Mouse (Mus musculus) left cerebral cortex, postnatal 36 days (tissue): ENCODE measurements around the gene Fbxo22. TPM values are rescaled to one million over a fixed set of nuclear protein-coding genes. Genes with fewer than 3 reads are reported as not detected.
A peak's percentile ranks its signal among the peaks of the same experiment; 100 is the strongest.

ENCODE experiments used
- DNase-seq, 2 experiments: peaks; one replicate each; pipeline ENCODE4 v3.0.0; 2021 to 2022; ENCODE audit warnings: low spot score in 2 of 2, mixed read lengths in 1 of 2
- intact Hi-C: fragments of 180-260 bp; cut with DNase I; formaldehyde crosslinking; loops from one replicate; pipeline ENCODE4 v1.15.1; 2025
- total RNA-seq, 2 experiments: library from RNA; stranded (reverse); gene quantifications; 2 replicates each; pipeline ENCODE4 v1.2.3; 2021

Gene Fbxo22
- total RNA-seq: 10 to 100 TPM; 40.5 to 41.7 TPM

- intact Hi-C loops: no loop called here
- DNase-seq: peak; percentile 85 to 88
These were observed at the start of gene Fbxo22 for GRCm38 (mm10) chr9:55208790-55209481. TSS of gene Fbxo22 (plus strand) at chr9:55208925.

- no peak for DNase-seq
These were observed 37.9 kb upstream of the Fbxo22 start for GRCm38 (mm10) chr9:55170655-55171412.

GRCm38 (mm10) chr9:55172195-55172685 is 36.5 kb upstream of the Fbxo22 start:
- no peak for DNase-seq
- intact Hi-C loops: no loop called here

More at GRCm38 (mm10) chr9:55170655-55171412, 37.9 kb upstream of the Fbxo22 start:
- intact Hi-C loops: no loop called here

GRCm38 (mm10) chr9:55174235-55174634 is 34.5 kb upstream of the Fbxo22 start:
- intact Hi-C loops: no loop called here

GRCm38 (mm10) chr9:55195876-55196275 is 12.8 kb upstream of the Fbxo22 start:
- no peak for DNase-seq
- intact Hi-C loops: no loop called here

More at GRCm38 (mm10) chr9:55174235-55174634, 34.5 kb upstream of the Fbxo22 start:
- no peak for DNase-seq

- DNase-seq: no peak
These were observed 10.5 kb upstream of the Fbxo22 start for GRCm38 (mm10) chr9:55198260-55198659.

GRCm38 (mm10) chr9:55199348-55199747 is 9.4 kb upstream of the Fbxo22 start:
- peak; percentile 22 to 27 for DNase-seq
- intact Hi-C loops: no loop called here

More at GRCm38 (mm10) chr9:55198260-55198659, 10.5 kb upstream of the Fbxo22 start:
- intact Hi-C loops: no loop called here

- no peak for DNase-seq
- intact Hi-C loops: no loop called here
These were observed 301 bp upstream of the Fbxo22 start for GRCm38 (mm10) chr9:55208458-55208789.

GRCm38 (mm10) chr9:55211611-55212010 is 2.9 kb downstream of the Fbxo22 start:
- intact Hi-C loops: no loop called here
- no peak for DNase-seq

- no peak for DNase-seq
- intact Hi-C loops: no loop called here
These were observed 4.7 kb downstream of the Fbxo22 start for GRCm38 (mm10) chr9:55213396-55213795.

GRCm38 (mm10) chr9:55215056-55215455 is 6.3 kb downstream of the Fbxo22 start:
- intact Hi-C loops: no loop called here

GRCm38 (mm10) chr9:55215648-55216047 is 6.9 kb downstream of the Fbxo22 start:
- DNase-seq: no peak
- intact Hi-C loops: no loop called here

More at GRCm38 (mm10) chr9:55215056-55215455, 6.3 kb downstream of the Fbxo22 start:
- no peak for DNase-seq

- intact Hi-C loops: no loop called here
These were observed 7.4 kb downstream of the Fbxo22 start for GRCm38 (mm10) chr9:55216078-55216477.

GRCm38 (mm10) chr9:55217381-55217780 is 8.7 kb downstream of the Fbxo22 start:
- intact Hi-C loops: no loop called here
- no peak for DNase-seq

More at GRCm38 (mm10) chr9:55216078-55216477, 7.4 kb downstream of the Fbxo22 start:
- no peak for DNase-seq

- DNase-seq: no peak
- intact Hi-C loops: no loop called here
These were observed 16.5 kb downstream of the Fbxo22 start for GRCm38 (mm10) chr9:55225165-55225737.

GRCm38 (mm10) chr9:55226251-55226650 is 17.5 kb downstream of the Fbxo22 start:
- intact Hi-C loops: no loop called here
- DNase-seq: peak in 1 of 2 experiments; percentile 26

- intact Hi-C loops: no loop called here
- no peak for DNase-seq
These were observed 19.4 kb downstream of the Fbxo22 start for GRCm38 (mm10) chr9:55228149-55228548.

- intact Hi-C loops: no loop called here
- no peak for DNase-seq
These were observed 20.3 kb downstream of the Fbxo22 start for GRCm38 (mm10) chr9:55229010-55229409.

- no peak for DNase-seq
- intact Hi-C loops: loop anchor here (10.0 kb wide), 1 partner anchor 163 kb away; no protein-coding TSS in a partner anchor
These were observed 22.8 kb downstream of the Fbxo22 start for GRCm38 (mm10) chr9:55231544-55231943.

- no peak for DNase-seq
- intact Hi-C loops: loop anchor here (2.0 to 10.0 kb wide), 2 partner anchors 79 to 163 kb away; no protein-coding TSS in a partner anchor
These were observed 23.4 kb downstream of the Fbxo22 start for GRCm38 (mm10) chr9:55232110-55232509.
